Mouse (Mus musculus): ENCODE measurements around the gene Stra6. TPM values are rescaled to one million over a fixed set of nuclear protein-coding genes. Genes with fewer than 3 reads are reported as not detected.

The Stra6 gene
- total RNA-seq, 2 experiments from 2014 or later = 0.90 to 2.2 TPM

DNA sequence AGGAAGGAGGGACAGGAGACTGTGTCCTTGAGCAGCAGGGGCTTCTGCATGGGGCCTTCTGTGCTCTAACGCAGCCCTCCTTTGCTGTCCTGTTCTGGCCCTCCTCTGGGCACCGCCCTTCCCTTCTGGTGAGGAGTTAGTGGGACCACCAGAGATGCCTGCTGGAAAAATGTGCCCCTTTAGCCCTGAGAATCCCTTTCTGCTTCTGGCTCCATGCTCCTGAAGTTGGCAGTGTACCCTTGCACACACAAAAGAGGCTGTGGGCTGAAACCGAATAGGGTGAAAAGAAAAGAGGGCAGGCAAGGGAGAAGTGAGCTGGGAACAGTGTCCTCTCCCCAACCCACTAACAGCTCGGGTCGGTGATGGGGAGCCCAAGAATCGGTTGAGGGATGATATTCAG is 14.4 kb upstream of the Stra6 start:
- no peak for DNase-seq (ENCODE audit: low spot score in 2 of 2)

GRCm38 (mm10) chr9:58049861-58050260 is 13.7 kb upstream of the Stra6 start:
- DNase-seq (ENCODE audit: low spot score in 2 of 2) = no peak

DNA sequence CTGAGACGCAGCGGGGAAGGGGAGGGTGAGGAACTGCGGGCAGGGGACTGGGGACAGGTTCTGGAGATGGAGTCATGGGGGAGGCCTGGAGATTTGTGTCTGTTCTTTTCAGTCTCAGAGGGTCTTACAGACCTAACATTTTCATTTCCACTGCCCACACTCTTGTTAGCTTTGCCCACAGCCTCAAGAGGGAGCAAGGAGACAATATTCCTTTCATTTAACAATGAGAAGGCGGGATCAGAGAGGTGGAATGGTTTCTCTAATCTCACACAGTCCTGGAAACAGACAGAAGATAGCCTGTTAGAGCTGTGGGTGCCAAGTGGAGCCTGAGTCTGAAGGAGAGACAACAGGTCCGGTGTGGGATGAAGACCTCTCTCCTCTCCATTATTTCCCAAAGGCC is 11.7 kb upstream of the Stra6 start:
- DNase-seq (ENCODE audit: low spot score in 2 of 2) = no peak

- no peak for DNase-seq (ENCODE audit: low spot score in 2 of 2)
Observed at GRCm38 (mm10) chr9:58053102-58053501, 10.5 kb upstream of the Stra6 start.

DNA sequence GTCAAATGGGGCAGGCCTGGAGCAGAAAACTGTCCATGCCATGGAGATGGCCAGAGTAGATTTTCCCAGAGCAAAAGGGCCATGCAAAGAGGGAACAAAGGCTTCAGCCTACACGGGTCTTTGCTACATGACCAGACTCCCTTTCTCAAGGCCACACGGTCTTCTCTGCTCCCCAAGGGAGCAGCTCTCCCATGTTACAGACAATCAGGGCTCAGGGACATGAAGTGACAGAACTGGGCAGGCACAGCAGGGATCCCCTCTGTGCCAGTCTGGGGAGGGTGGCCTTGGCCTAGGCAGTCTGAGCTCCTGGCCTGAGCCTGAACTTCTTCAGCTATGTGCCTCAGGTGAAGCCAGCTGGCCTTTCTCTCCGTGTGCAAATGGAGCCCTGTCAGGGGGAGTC is 10.0 kb upstream of the Stra6 start:
- no peak for DNase-seq (ENCODE audit: low spot score in 2 of 2)

- no peak for DNase-seq (ENCODE audit: low spot score in 2 of 2)
Observed at GRCm38 (mm10) chr9:58054032-58054431, 9.6 kb upstream of the Stra6 start.

GRCm38 (mm10) chr9:58055666-58056065 is 7.9 kb upstream of the Stra6 start:
- DNase-seq (ENCODE audit: low spot score in 2 of 2) = no peak

DNA sequence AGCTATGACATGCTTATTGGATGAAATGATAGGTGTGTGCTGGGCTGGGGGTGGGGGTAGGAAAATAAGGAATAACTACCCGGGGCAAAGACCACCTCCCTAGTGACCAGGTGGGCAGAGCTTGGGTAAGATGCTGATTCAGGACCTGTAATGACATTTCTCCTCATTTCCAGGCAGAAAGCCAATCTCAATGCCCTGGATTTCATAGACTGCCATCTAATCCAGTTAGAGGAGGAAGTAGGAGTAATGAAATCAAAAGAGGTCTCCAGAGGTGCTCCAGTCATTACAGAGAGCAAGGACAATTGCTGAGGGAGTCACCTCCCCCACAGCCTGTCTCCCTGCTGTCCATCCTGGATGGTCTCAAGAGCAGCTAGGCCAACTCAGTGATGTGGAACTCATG is 3.7 kb upstream of the Stra6 start:
- DNase-seq (ENCODE audit: low spot score in 2 of 2) = no peak

GRCm38 (mm10) chr9:58060677-58061667 is 2.6 kb upstream of the Stra6 start:
- peak in 1 of 2 experiments; percentile 37 for DNase-seq (ENCODE audit: low spot score in 2 of 2)

- DNase-seq (ENCODE audit: low spot score in 2 of 2) = no peak
Observed at GRCm38 (mm10) chr9:58065532-58065931, 1.9 kb downstream of the Stra6 start.

DNA sequence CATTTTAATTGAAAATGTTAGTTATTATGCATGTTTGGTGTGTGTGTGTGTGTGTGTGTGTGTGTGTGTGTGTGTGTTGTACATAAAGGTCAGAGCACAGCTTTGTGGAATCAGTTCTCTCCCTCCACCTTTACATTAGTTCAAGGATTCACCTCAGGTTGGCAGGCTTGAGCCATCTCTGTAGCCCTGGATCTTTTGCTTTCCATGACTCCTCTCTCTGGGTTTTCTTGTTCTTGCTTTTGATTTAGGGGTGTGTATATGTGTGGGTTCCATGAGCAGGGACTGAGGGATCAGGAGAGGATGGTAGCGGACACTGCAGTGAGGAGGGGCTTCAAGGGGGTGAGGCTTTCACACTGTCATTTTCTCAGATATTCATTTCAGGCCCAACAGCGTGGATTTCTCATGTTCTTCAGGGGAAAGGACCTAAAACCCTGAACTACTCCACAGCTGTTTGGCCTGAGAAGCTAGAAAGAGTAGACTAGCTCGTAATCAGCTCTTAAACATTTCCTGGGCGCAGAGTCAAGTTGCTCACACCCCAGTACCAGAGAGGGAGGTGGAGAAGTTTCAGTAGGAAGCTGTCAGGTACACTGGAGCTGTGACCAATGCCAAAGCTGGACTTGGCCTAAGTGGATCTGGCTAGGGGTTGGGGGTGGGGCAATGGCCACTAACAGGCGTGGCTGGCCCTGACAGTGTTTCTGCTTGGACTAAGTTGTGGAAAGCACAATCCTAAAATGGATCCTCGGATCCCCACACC is 2.6 kb downstream of the Stra6 start:
- no peak for DNase-seq (ENCODE audit: low spot score in 2 of 2)

- DNase-seq (ENCODE audit: low spot score in 2 of 2) = no peak
Observed at GRCm38 (mm10) chr9:58066731-58067095, 3.1 kb downstream of the Stra6 start.

DNA sequence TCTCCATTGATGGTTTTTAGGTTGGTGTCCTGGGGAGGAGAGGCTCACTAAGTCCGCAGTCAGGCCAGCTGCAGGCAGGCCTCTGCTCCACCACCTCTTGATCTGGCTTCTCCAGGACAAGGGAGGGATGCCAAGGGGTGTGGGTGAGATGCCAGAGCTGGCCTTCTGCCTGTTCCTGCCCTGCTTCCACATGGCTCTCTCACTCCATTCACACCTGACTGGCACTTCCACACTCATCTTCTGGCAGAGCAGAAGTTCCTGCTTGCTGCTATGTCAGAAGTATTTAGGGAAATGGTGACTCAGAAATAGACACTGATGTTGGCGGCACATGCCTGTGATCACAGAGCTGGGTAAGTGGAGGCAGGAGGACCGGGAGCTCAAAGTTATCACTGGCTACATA is 4.0 kb downstream of the Stra6 start:
- no peak for DNase-seq (ENCODE audit: low spot score in 2 of 2)

DNA sequence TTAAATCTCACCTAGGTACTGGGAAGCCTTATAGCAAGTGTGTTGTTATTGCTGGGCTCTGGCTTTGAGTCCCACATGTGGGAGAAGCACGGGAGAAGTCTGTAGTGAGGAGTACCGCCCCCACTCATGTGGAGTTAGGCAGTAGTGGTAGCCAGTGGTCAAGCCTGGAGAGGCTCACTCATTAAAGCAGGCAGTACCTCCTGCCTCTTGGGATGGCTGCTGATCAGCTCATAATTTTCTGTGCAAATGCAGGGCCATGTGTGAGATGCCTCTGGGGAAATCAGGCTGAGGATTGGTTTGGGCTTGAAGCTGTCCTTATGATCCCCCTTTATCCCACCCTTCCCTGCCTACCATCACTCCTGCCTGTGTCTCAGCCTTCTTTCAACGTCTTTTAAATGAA is 11.0 kb downstream of the Stra6 start:
- no peak for DNase-seq (ENCODE audit: low spot score in 2 of 2)

DNA sequence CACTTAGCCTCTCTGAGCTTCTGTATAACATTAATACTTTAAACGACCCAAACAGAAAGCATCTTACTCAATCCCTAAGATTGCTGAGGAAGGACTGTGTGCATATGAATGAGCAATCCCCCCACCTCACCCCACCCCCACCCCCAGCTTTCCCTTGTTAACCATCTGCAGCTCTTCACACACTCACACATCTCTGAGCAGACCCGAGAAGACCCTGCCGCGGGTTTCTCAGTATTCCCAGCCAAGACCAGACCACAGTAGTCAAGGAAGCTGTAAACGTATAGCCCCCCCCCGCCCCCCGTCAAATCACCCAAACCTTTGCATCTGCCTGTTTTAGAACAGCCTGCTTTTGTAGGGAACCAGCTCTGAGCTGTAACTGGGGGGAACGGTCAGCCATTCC is 21.0 kb downstream of the Stra6 start:
- no peak for DNase-seq (ENCODE audit: low spot score in 2 of 2)

- DNase-seq (ENCODE audit: low spot score in 2 of 2) = no peak
Observed at GRCm38 (mm10) chr9:58085074-58085473, 21.5 kb downstream of the Stra6 start.

GRCm38 (mm10) chr9:58086203-58086602 is 22.6 kb downstream of the Stra6 start:
- no peak for DNase-seq (ENCODE audit: low spot score in 2 of 2)

DNA sequence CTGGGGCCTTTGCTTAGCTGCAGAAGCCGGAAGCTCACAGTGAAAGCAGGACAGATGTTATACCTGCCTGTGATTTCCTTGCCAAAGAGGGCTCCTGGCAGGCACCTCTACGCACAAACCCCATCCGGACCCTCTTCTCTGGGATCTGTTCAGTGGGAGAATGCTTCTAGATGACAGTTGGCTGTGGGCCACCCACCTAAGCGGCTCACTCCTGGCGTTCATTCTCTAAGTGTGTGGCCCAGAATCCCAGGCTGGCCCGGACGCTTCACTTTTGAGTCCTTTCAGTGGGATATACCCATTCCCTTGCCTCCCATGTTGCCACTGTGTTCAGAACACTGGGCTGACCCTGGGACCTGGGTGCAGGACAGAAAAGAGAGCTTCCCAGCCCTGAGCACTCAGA is 23.3 kb downstream of the Stra6 start:
- no peak for DNase-seq (ENCODE audit: low spot score in 2 of 2)

DNA sequence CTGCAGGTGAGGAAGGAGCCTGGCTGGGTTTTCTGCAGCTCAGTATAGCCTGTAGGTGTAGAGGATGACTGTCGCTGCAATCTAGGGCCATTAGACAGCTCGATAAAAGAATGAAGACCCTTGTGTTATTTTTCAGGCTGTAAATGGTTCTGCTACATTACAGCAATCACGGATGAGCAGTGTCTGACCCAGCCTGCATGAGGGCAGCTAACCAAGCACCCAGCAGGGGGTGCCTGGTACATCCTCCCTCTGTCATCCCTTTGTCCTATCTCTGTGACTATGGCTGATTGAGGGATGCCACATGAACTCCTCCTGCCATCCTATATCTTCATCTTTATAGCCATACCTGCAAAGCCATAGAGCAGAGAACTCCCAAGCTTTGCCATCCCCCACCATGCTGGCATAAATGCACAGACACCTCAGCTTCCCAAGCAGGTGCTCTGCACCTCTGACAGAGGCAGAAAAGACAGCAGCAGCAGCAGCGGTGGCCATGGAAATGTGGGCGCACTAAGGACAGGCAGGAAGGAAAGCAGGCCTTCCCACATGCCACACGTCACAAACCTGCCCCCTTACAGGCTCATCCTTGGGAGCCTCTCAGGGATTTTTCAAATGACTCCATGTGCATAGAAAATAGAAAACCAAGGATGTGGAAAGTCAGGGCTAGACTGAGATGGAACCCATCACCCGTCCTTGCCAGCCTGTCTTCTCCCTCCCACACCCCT is 23.9 kb downstream of the Stra6 start:
- DNase-seq (ENCODE audit: low spot score in 2 of 2) = no peak

DNA sequence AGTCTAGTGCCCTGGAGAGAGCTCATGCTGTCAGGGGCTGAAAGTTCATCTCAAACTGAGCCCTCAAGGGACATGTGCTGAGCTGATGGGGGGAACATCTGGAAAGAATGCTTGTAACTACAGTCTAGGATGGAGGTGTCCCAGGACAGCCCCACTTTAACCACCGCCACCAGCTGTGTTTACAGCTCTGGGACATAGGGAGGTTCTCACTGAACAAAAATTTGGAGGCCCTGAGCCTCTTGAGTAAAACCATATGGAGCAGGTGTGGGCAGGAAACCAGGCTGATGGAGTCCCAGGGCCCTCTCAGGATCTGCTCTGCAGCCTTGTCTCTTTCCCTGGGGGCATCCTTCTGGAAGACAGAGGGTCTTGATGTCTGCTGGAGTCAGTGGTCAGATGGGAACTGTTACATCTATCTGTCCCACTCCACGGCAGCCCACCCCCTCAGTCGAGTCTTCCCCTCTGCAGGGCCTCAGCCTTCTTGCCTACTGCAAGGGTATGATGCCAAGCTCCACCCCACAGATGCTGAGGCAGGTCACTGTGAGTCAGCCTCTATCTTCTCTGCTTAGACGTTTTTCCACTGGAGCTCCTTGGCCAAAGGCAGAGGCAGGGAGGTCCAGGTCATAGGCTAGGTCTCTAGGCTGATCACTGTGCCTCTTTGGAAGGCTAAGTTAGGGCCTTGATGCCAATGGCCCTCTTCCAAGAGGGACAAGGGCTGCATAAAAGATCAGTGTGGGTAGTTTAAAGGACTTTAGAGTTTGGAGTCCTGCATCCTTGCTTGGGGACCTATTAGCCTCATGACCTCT is 28.2 kb downstream of the Stra6 start:
- DNase-seq (ENCODE audit: low spot score in 2 of 2) = no peak

Data from adrenal gland, postnatal 4 days (tissue).